Mouse (Mus musculus): ENCODE measurements around the gene Vamp1. TPM values are rescaled to one million over a fixed set of nuclear protein-coding genes. Genes with fewer than 3 reads are reported as not detected.

Vamp1 gene
- polyA plus RNA-seq, 1 experiment from 2014 or later = 5.8 TPM

GRCm38 (mm10) chr6:125232516-125232915 lies 17.2 kb downstream of the Vamp1 start:
- 79% methylated on average over 6 of the region's 6 CpGs for WGBS
- H3K9ac ChIP-seq = no peak overlapping the region
- no peak overlapping the region for H3K4me3 ChIP-seq (replicated peaks)
- no peak overlapping the region for H3K27ac ChIP-seq (replicated peaks)
- H3K36me3 ChIP-seq = no peaks in the 10 kb centered on the region
- H3K4me2 ChIP-seq (replicated peaks) = no peak overlapping the region; the same call in 1 of the 2 replicates
- H3K9me3 ChIP-seq (replicated peaks) = no peaks in the 10 kb centered on the region
- peaks cover 26% of the 10 kb centered on the region for H3K4me1 ChIP-seq
- no peaks in the 10 kb centered on the region for H3K27me3 ChIP-seq
- no peak for ATAC-seq (ENCODE audit: insufficient number of reproducible peaks, low FRiP score, low TSS enrichment, low read depth)

GRCm38 (mm10) chr6:125233816-125234519 lies 18.6 kb downstream of the Vamp1 start:
- Histone ChIP-seq H3K4me2 (replicated peaks) (no peak overlapping the region), H3K36me3 (no peaks in the 10 kb centered on the region), H3K9ac (no peak overlapping the region), H3K27me3 (no peaks in the 10 kb centered on the region), H3K27ac (replicated peaks) (no peak overlapping the region), H3K4me1 (peaks cover 26% of the 10 kb centered on the region), H3K9me3 (replicated peaks) (no peaks in the 10 kb centered on the region), H3K4me3 (replicated peaks) (no peak overlapping the region)
- no peak for ATAC-seq (ENCODE audit: insufficient number of reproducible peaks, low FRiP score, low TSS enrichment, low read depth)
- 48% methylated on average over 7 of the region's 7 CpGs for WGBS

DNA sequence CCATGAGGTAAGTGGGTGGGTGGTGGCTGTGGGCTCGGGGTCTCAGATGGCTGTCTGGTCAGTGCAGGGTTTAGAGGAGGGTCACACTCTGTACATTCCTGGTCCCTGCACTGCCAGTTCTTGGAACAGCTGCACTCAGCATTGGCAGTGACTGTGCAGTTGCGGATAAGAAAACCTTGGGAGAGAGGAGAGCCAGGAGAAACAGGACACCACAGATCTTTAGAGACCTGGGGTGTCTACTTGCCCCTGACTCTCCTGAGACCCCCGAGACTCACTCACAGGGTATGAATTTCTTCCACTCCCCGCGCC lies 19.1 kb downstream of the Vamp1 start:
- H3K27me3 ChIP-seq = no peaks in the 10 kb centered on the region
- peaks cover 26% of the 10 kb centered on the region for H3K4me1 ChIP-seq
- no peaks in the 10 kb centered on the region for H3K36me3 ChIP-seq
- H3K9me3 ChIP-seq (replicated peaks) = no peaks in the 10 kb centered on the region
- 56% methylated on average over 5 of the region's 5 CpGs for WGBS
- no peak overlapping the region for H3K4me3 ChIP-seq (replicated peaks)
- H3K27ac ChIP-seq (replicated peaks) = no peak overlapping the region
- no peak overlapping the region for H3K9ac ChIP-seq
- ATAC-seq (ENCODE audit: insufficient number of reproducible peaks, low FRiP score, low TSS enrichment, low read depth) = no peak
- H3K4me2 ChIP-seq (replicated peaks) = no peak overlapping the region

DNA sequence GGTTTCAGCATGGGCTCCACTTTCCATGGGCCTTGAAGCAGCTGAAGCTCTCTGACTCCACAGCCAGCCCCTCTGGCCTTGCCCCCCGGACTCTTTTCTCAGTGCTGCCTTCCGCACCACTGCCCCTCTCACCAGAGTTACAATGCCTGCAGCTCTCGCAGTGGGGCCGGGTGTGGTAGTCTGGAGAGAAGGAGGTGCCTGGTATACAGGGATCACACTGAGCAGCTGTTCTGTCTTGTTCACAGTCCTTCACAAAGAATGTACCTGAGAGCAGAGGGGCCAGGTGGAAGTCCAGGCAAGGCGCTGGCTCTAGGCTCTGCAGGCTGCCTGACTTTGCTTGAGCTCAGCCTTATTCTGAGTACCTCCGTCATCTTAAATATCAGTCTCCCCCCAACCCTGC lies 21.0 kb downstream of the Vamp1 start:
- H3K36me3 ChIP-seq = no peaks in the 10 kb centered on the region
- no peaks in the 10 kb centered on the region for H3K9me3 ChIP-seq (replicated peaks)
- H3K27me3 ChIP-seq = no peaks in the 10 kb centered on the region
- ATAC-seq (ENCODE audit: insufficient number of reproducible peaks, low FRiP score, low TSS enrichment, low read depth) = no peak
- peaks cover 18% of the 10 kb centered on the region for H3K4me1 ChIP-seq
- 71% methylated on average over 6 of the region's 6 CpGs for whole genome bisulfite sequencing
- no peak overlapping the region for H3K4me2 ChIP-seq (replicated peaks)
- H3K27ac ChIP-seq (replicated peaks) = no peak overlapping the region
- no peak overlapping the region for H3K4me3 ChIP-seq (replicated peaks)
- H3K9ac ChIP-seq = no peak overlapping the region

DNA sequence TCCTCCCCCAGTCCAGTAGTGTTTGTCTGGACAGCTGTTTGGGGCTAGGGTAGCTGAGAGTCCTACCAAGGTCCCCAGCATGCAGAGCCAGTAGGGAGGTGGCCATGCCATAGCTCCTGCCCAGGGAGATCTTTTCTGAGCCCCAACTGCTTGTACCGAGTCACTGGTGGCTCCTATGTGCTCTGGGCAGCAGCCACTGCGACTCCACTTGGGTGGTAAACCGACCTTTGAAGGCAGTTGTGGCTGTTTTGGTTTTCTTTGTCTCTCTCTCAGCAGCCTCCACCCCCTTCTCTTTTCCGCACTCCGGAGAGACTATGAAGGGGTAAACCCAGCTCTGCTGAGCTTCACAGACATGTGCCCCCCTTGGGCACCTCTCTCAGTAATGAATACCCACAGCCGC lies 21.4 kb downstream of the Vamp1 start, which contains the start of gene Cd27:
Gene Cd27, minus strand, starts transcription at position 229 of the 400 bp plus-strand sequence.
- H3K27ac ChIP-seq (replicated peaks) = no peak within 1 kb of the TSS
- no peak within 1 kb of the TSS for H3K9ac ChIP-seq
- no peak for ATAC-seq (ENCODE audit: insufficient number of reproducible peaks, low FRiP score, low TSS enrichment, low read depth)
- no peaks in the 10 kb centered on the region for H3K9me3 ChIP-seq (replicated peaks)
- no peaks in the 10 kb centered on the region for H3K36me3 ChIP-seq
- H3K4me2 ChIP-seq (replicated peaks) = no peak within 1 kb of the TSS
- WGBS = 32% methylated on average over 6 of the region's 6 CpGs
- H3K4me1 ChIP-seq = peaks cover 15% of the 10 kb centered on the region
- H3K27me3 ChIP-seq = no peaks in the 10 kb centered on the region
- H3K4me3 ChIP-seq (replicated peaks) = no peak within 1 kb of the TSS

DNA sequence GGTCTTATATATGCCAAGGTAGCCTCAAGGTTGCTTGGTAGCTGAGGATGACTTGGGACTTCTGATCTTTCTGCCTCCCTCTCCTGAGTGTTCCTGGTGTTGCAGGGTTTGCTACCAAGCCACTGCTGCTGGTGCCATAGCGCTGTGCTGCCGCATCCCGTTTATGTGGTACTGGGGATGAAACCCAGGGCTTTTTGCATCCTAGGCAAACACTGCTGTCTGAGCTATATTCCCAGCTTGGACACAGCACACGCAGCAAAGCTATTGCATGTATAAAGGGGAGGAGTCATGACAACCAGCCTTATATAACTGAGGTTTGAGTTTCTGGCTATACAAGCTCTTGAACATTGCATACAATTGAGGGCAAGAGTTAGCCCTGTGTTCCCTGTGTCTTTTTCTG lies 22.1 kb downstream of the Vamp1 start:
- no peaks in the 10 kb centered on the region for H3K9me3 ChIP-seq (replicated peaks)
- no peak overlapping the region for H3K27ac ChIP-seq (replicated peaks)
- no peaks in the 10 kb centered on the region for H3K27me3 ChIP-seq
- no peak overlapping the region for H3K4me3 ChIP-seq (replicated peaks)
- WGBS = 78% methylated on average over 4 of the region's 4 CpGs
- H3K4me2 ChIP-seq (replicated peaks) = no peak overlapping the region
- H3K4me1 ChIP-seq = peaks cover 9% of the 10 kb centered on the region
- ATAC-seq (ENCODE audit: insufficient number of reproducible peaks, low FRiP score, low TSS enrichment, low read depth) = no peak
- no peak overlapping the region for H3K9ac ChIP-seq
- no peaks in the 10 kb centered on the region for H3K36me3 ChIP-seq

GRCm38 (mm10) chr6:125238396-125238795 lies 23.0 kb downstream of the Vamp1 start:
- H3K27me3 ChIP-seq = no peaks in the 10 kb centered on the region
- no peaks in the 10 kb centered on the region for H3K9me3 ChIP-seq (replicated peaks)
- peaks cover 9% of the 10 kb centered on the region; the same call in 1 of the 2 replicates for H3K4me1 ChIP-seq
- H3K4me2 ChIP-seq (replicated peaks) = no peak overlapping the region
- no peak overlapping the region for H3K9ac ChIP-seq
- ATAC-seq (ENCODE audit: insufficient number of reproducible peaks, low FRiP score, low TSS enrichment, low read depth) = no peak
- H3K36me3 ChIP-seq = no peaks in the 10 kb centered on the region
- 53% methylated on average over 6 of the region's 6 CpGs for WGBS
- H3K27ac ChIP-seq (replicated peaks) = no peak overlapping the region
- no peak overlapping the region for H3K4me3 ChIP-seq (replicated peaks)

DNA sequence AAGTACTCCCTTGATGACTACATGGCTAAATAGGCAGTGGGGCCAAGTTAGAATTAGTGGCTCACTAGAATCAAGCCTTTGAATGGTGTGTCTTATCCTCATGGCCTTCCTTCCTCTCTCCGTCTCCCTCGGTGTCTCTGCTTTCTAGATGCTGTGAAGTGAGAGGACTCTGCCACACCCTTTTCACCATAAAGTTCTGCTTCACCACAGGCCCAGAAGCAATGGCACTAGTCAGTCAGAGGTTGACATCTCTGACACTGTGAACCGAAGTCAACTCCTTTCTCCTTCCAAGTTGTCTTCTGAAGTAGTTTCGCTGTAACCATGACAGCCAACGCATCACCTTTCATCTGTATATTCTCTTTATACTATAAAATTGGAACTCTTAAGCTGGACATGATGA lies 24.2 kb downstream of the Vamp1 start:
- WGBS = 87% methylated on average over 5 of the region's 5 CpGs
- ATAC-seq (ENCODE audit: insufficient number of reproducible peaks, low FRiP score, low TSS enrichment, low read depth) = no peak
- no peaks in the 10 kb centered on the region for H3K36me3 ChIP-seq

GRCm38 (mm10) chr6:125240617-125241016 lies 25.3 kb downstream of the Vamp1 start:
- no peaks in the 10 kb centered on the region for H3K36me3 ChIP-seq
- H3K4me3 ChIP-seq (replicated peaks) = no peak overlapping the region
- no peak overlapping the region for H3K27ac ChIP-seq (replicated peaks)
- ATAC-seq (ENCODE audit: insufficient number of reproducible peaks, low FRiP score, low TSS enrichment, low read depth) = no peak
- WGBS = 83% methylated on average over 5 of the region's 5 CpGs
- no peaks in the 10 kb centered on the region for H3K27me3 ChIP-seq
- H3K9me3 ChIP-seq (replicated peaks) = no peaks in the 10 kb centered on the region
- H3K4me2 ChIP-seq (replicated peaks) = no peak overlapping the region
- no peak overlapping the region for H3K9ac ChIP-seq
- H3K4me1 ChIP-seq = no peaks in the 10 kb centered on the region

More for the DNA sequence above, 24.2 kb downstream of the Vamp1 start:
- no peaks in the 10 kb centered on the region for H3K27me3 ChIP-seq
- no peak overlapping the region for H3K4me2 ChIP-seq (replicated peaks)
- no peak overlapping the region for H3K27ac ChIP-seq (replicated peaks)
- no peak overlapping the region for H3K9ac ChIP-seq
- 0 out of 2 replicates have a peak, but pooled peaks cover under 1% of the 10 kb centered on the region for H3K4me1 ChIP-seq
- no peaks in the 10 kb centered on the region for H3K9me3 ChIP-seq (replicated peaks)
- H3K4me3 ChIP-seq (replicated peaks) = no peak overlapping the region

DNA sequence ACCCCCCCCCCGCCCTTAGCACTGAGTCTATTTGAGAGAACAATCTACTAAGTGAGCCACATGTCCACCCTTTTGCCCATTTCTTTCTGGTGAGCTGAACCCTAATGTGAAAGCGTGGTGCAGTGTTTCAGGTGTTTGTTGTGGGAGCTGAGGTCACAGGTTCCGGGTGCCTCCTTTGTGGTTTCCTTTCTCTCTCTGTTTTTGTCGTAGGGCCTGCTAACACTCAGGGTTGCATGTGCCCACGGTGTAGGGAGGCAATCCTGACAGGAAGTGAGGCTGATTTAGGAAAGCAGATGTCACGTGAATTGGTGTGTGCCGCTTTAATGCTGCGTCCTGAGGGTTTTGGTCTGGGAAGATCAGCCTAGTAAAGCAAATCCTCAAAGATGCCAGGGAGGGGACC lies 26.2 kb downstream of the Vamp1 start:
- Histone ChIP-seq H3K9me3 (replicated peaks) (no peaks in the 10 kb centered on the region), H3K9ac (no peak overlapping the region), H3K4me3 (replicated peaks) (no peak overlapping the region), H3K4me2 (replicated peaks) (no peak overlapping the region), H3K27ac (replicated peaks) (no peak overlapping the region), H3K36me3 (no peaks in the 10 kb centered on the region), H3K4me1 (no peaks in the 10 kb centered on the region), H3K27me3 (no peaks in the 10 kb centered on the region)
- no peak for ATAC-seq (ENCODE audit: insufficient number of reproducible peaks, low FRiP score, low TSS enrichment, low read depth)
- WGBS = 75% methylated on average over 8 of the region's 8 CpGs

GRCm38 (mm10) chr6:125244551-125244950 lies 29.2 kb downstream of the Vamp1 start:
- Histone ChIP-seq H3K4me1 (no peaks in the 10 kb centered on the region), H3K36me3 (no peaks in the 10 kb centered on the region), H3K27me3 (no peaks in the 10 kb centered on the region), H3K27ac (replicated peaks) (no peak overlapping the region), H3K4me3 (replicated peaks) (no peak overlapping the region), H3K9ac (no peak overlapping the region), H3K9me3 (replicated peaks) (no peaks in the 10 kb centered on the region), H3K4me2 (replicated peaks) (no peak overlapping the region)
- 11% methylated on average over 1 of the region's 1 CpGs for WGBS
- ATAC-seq (ENCODE audit: insufficient number of reproducible peaks, low FRiP score, low TSS enrichment, low read depth) = no peak

- 77% methylated on average over 3 of the region's 3 CpGs for WGBS
- H3K4me3 ChIP-seq (replicated peaks) = no peak overlapping the region
- no peak for ATAC-seq (ENCODE audit: insufficient number of reproducible peaks, low FRiP score, low TSS enrichment, low read depth)
These were observed 36.9 kb downstream of the Vamp1 start for GRCm38 (mm10) chr6:125252285-125252684.

More at GRCm38 (mm10) chr6:125252285-125252684, 36.9 kb downstream of the Vamp1 start:
- Histone ChIP-seq H3K4me2 (replicated peaks) (no peak overlapping the region), H3K4me1 (no peaks in the 10 kb centered on the region), H3K9me3 (replicated peaks) (no peaks in the 10 kb centered on the region), H3K36me3 (no peaks in the 10 kb centered on the region), H3K27me3 (no peaks in the 10 kb centered on the region), H3K9ac (no peak overlapping the region), H3K27ac (replicated peaks) (no peak overlapping the region)

All from embryonic facial prominence, embryonic 15.5 days (tissue).